Mouse (Mus musculus): Measurements from ENCODE around the gene Ppfia4. TPM values are rescaled to one million over a fixed set of nuclear protein-coding genes. Genes with fewer than 3 reads are reported as not detected.

Gene Ppfia4
- polyA plus RNA-seq, 1 experiment = 5.1 TPM

- Histone ChIP-seq H3K27ac (ENCODE audit: control insufficient read depth, insufficient read depth, low read depth, low read length) (peak within 1 kb of the TSS; percentile 90), H3K4me1 (ENCODE audit: control insufficient read depth, insufficient read depth, low read length) (peaks cover 5% of the 10 kb centered on the region), H3K27me3 (ENCODE audit: control insufficient read depth, insufficient read depth, low read length) (no peaks in the 10 kb centered on the region), H3K36me3 (ENCODE audit: control insufficient read depth, insufficient read depth, low read length) (no peaks in the 10 kb centered on the region; the same call in none of the 2 replicates), H3K4me3 (ENCODE audit: control insufficient read depth, low read depth, low read length) (peak within 1 kb of the TSS; percentile 99)
- peak; percentile 95 for TF ChIP-seq POLR2A (IDR thresholded peaks at IDR 0.05; ENCODE audit: control insufficient read depth, low read depth, low read length)
- TF ChIP-seq CTCF (IDR thresholded peaks at IDR 0.05; ENCODE audit: control insufficient read depth, insufficient read depth, insufficient replicate concordance, low read depth, low read length) = no peak
Measured at GRCm38 (mm10) chr1:134361857-134362212, 29.1 kb upstream of the Ppfia4 start, which contains the start of gene Tmem183a. Gene Tmem183a, minus strand, starts transcription at chr1:134361979.

DNA sequence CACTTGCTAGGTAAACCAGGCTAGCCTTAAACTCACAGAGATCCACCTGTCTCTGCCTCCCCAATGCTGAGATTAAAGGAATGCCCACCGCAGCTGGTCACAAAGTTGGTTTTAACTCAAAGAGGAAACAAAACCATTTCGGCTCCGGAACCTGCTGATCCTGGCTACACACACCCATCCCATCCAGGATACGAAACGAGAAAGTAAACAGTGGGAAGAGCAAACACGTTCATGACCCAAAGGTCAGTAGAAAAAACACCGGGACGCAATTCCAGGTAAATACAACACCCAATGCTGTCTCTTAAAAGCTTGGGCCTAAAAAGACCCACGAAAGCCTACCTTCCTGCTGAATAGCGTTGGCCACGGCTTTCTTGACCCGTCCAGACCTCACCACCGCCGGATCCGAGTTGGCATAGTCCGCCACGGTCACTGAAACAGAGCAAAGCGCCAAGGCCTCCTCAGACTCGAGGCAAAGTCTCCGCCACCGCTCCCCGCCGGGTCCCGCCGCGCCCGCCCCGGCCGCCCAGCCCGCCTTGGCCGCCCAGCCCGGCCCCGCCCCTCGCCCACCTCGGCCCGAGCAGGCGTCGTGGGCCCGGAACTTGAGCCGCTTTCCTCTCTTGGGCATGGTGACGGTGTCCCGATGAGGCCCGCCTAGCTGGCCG, 28.6 kb upstream of the Ppfia4 start:
- H3K4me1 ChIP-seq (ENCODE audit: control insufficient read depth, insufficient read depth, low read length) = peaks cover 5% of the 10 kb centered on the region
- peak overlapping the region; percentile 90 for H3K27ac ChIP-seq (ENCODE audit: control insufficient read depth, insufficient read depth, low read depth, low read length)
- H3K4me3 ChIP-seq (ENCODE audit: control insufficient read depth, low read depth, low read length) = peak overlapping the region; percentile 99
- no peaks in the 10 kb centered on the region for H3K27me3 ChIP-seq (ENCODE audit: control insufficient read depth, insufficient read depth, low read length)
- TF ChIP-seq POLR2A (IDR thresholded peaks at IDR 0.05; ENCODE audit: control insufficient read depth, low read depth, low read length) = no peak
- no peak for TF ChIP-seq CTCF (IDR thresholded peaks at IDR 0.05; ENCODE audit: control insufficient read depth, insufficient read depth, insufficient replicate concordance, low read depth, low read length)
- no peaks in the 10 kb centered on the region; the same call in none of the 2 replicates for H3K36me3 ChIP-seq (ENCODE audit: control insufficient read depth, insufficient read depth, low read length)

GRCm38 (mm10) chr1:134360656-134361055, 27.9 kb upstream of the Ppfia4 start:
- Histone ChIP-seq H3K27ac (ENCODE audit: control insufficient read depth, insufficient read depth, low read depth, low read length) (no peak overlapping the region), H3K36me3 (ENCODE audit: control insufficient read depth, insufficient read depth, low read length) (no peaks in the 10 kb centered on the region; the same call in none of the 2 replicates), H3K4me3 (ENCODE audit: control insufficient read depth, low read depth, low read length) (peak overlapping the region; percentile 56), H3K4me1 (ENCODE audit: control insufficient read depth, insufficient read depth, low read length) (peaks cover 5% of the 10 kb centered on the region), H3K27me3 (ENCODE audit: control insufficient read depth, insufficient read depth, low read length) (no peaks in the 10 kb centered on the region)
- TF ChIP-seq CTCF (IDR thresholded peaks at IDR 0.05; ENCODE audit: control insufficient read depth, insufficient read depth, insufficient replicate concordance, low read depth, low read length) = no peak
- TF ChIP-seq POLR2A (IDR thresholded peaks at IDR 0.05; ENCODE audit: control insufficient read depth, low read depth, low read length) = no peak

GRCm38 (mm10) chr1:134357461-134357860, 24.7 kb upstream of the Ppfia4 start:
- Histone ChIP-seq H3K27ac (ENCODE audit: control insufficient read depth, insufficient read depth, low read depth, low read length) (no peak overlapping the region), H3K4me1 (ENCODE audit: control insufficient read depth, insufficient read depth, low read length) (peaks cover 5% of the 10 kb centered on the region), H3K4me3 (ENCODE audit: control insufficient read depth, low read depth, low read length) (no peak overlapping the region), H3K27me3 (ENCODE audit: control insufficient read depth, insufficient read depth, low read length) (no peaks in the 10 kb centered on the region), H3K36me3 (ENCODE audit: control insufficient read depth, insufficient read depth, low read length) (peaks cover 3% of the 10 kb centered on the region)
- no peak for TF ChIP-seq POLR2A (IDR thresholded peaks at IDR 0.05; ENCODE audit: control insufficient read depth, low read depth, low read length)
- TF ChIP-seq CTCF (IDR thresholded peaks at IDR 0.05; ENCODE audit: control insufficient read depth, insufficient read depth, insufficient replicate concordance, low read depth, low read length) = no peak

DNA sequence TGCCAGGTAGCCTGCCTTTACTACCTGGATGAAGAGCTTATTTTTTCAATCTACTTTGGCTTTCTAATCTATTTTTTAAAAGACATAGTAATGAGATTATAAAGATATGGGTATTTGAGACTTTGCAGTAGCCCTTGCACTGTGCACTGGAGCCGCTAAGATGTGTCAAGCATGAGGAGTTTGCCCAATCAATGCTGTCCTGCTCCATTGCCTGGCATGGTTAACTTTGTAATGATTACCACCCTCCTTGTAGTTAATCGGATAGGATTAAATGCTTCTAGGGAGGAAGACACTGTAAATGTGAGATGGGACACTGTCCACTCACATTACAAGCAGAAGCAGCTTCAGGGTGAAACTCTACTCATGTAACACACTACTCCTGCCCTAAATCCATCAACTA, 20.6 kb upstream of the Ppfia4 start:
- no peak overlapping the region for H3K27ac ChIP-seq (ENCODE audit: control insufficient read depth, insufficient read depth, low read depth, low read length)
- no peak overlapping the region for H3K4me3 ChIP-seq (ENCODE audit: control insufficient read depth, low read depth, low read length)
- H3K36me3 ChIP-seq (ENCODE audit: control insufficient read depth, insufficient read depth, low read length) = peaks cover 5% of the 10 kb centered on the region
- no peaks in the 10 kb centered on the region for H3K27me3 ChIP-seq (ENCODE audit: control insufficient read depth, insufficient read depth, low read length)
- no peaks in the 10 kb centered on the region for H3K4me1 ChIP-seq (ENCODE audit: control insufficient read depth, insufficient read depth, low read length)
- no peak for TF ChIP-seq CTCF (IDR thresholded peaks at IDR 0.05; ENCODE audit: control insufficient read depth, insufficient read depth, insufficient replicate concordance, low read depth, low read length)
- no peak for TF ChIP-seq POLR2A (IDR thresholded peaks at IDR 0.05; ENCODE audit: control insufficient read depth, low read depth, low read length)

- 0 out of 2 replicates have a peak, but pooled peaks cover 1% of the 10 kb centered on the region for H3K36me3 ChIP-seq (ENCODE audit: control insufficient read depth, insufficient read depth, low read length)
- no peak for TF ChIP-seq POLR2A (IDR thresholded peaks at IDR 0.05; ENCODE audit: control insufficient read depth, low read depth, low read length)
- no peak for TF ChIP-seq CTCF (IDR thresholded peaks at IDR 0.05; ENCODE audit: control insufficient read depth, insufficient read depth, insufficient replicate concordance, low read depth, low read length)
- H3K4me3 ChIP-seq (ENCODE audit: control insufficient read depth, low read depth, low read length) = no peak overlapping the region
- H3K4me1 ChIP-seq (ENCODE audit: control insufficient read depth, insufficient read depth, low read length) = peaks cover 14% of the 10 kb centered on the region
- H3K27ac ChIP-seq (ENCODE audit: control insufficient read depth, insufficient read depth, low read depth, low read length) = no peak overlapping the region
- H3K27me3 ChIP-seq (ENCODE audit: control insufficient read depth, insufficient read depth, low read length) = no peaks in the 10 kb centered on the region
Measured at GRCm38 (mm10) chr1:134347791-134348190, 15.1 kb upstream of the Ppfia4 start.

DNA sequence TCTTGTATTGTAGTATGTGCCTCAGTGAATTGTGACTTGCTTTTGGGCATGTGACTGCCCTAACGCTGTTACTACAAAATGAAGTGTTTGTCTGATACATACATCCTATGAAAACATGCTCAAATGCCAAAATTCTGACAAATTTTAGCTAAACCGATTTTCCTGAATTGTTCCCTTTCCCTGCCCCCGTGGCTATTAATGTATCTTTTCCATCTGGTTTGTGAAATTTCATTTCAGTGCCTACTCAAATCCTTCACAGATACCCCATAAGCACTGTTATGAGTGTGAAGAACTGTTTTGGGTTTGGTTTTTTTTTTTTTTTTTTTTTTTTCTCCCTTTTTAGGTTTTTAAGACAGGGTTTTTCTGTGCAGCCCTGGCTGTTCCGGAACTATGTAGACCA, 12.3 kb upstream of the Ppfia4 start:
- H3K4me3 ChIP-seq (ENCODE audit: control insufficient read depth, low read depth, low read length) = peak overlapping the region; percentile 82; the same call in 1 of the 2 replicates
- no peaks in the 10 kb centered on the region for H3K27me3 ChIP-seq (ENCODE audit: control insufficient read depth, insufficient read depth, low read length)
- peaks cover 14% of the 10 kb centered on the region for H3K4me1 ChIP-seq (ENCODE audit: control insufficient read depth, insufficient read depth, low read length)
- 0 out of 2 replicates have a peak, but pooled peaks cover 1% of the 10 kb centered on the region for H3K36me3 ChIP-seq (ENCODE audit: control insufficient read depth, insufficient read depth, low read length)
- TF ChIP-seq POLR2A (IDR thresholded peaks at IDR 0.05; ENCODE audit: control insufficient read depth, low read depth, low read length) = no peak
- no peak for TF ChIP-seq CTCF (IDR thresholded peaks at IDR 0.05; ENCODE audit: control insufficient read depth, insufficient read depth, insufficient replicate concordance, low read depth, low read length)
- H3K27ac ChIP-seq (ENCODE audit: control insufficient read depth, insufficient read depth, low read depth, low read length) = no peak overlapping the region; the same call in 1 of the 2 replicates

Data from testis, adult 2 months (tissue).